Mouse (Mus musculus): Measurements from ENCODE around the gene Rasd2.

DNA sequence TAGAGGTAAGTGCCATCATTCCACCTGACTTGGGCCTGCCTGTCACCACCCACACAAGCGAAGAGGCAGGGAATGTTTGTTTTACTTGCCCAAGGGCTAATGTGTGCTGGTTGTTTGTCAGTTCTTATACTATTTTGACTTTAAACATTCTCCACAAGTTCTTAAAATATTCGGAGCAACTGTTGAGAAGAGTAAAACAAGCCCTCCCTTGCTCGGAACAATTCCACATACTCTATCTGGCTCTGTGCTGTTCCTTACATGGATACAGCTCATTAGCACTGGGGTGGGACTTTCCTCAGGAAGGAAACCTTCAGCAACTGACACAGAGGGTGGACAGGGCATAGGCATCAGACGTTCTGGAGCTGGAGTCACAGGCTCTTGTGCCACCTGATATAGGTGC is 15.9 kb upstream of the Rasd2 start:
- no peak for TF ChIP-seq POLR2A (IDR thresholded peaks at IDR 0.05; ENCODE audit: extremely low read depth, insufficient read depth, low read length)
- no peak for TF ChIP-seq CTCF (IDR thresholded peaks at IDR 0.05; ENCODE audit: extremely low read depth, insufficient read depth, low read length)
